Mouse (Mus musculus) forebrain, postnatal 0 days (tissue): Measurements from ENCODE around the gene Lypd6b. TPM values are rescaled to one million over a fixed set of nuclear protein-coding genes. Genes with fewer than 3 reads are reported as not detected.

Experiments used
- ATAC-seq: fragments of 200-750 bp; cut with Nextera tagmentation; 2 replicates; pipeline ENCODE4 v1.8.0; 2017; ENCODE audit warnings: mild to moderate bottlenecking, moderate library complexity
- DNase-seq: peaks from one replicate; pipeline ENCODE4 v3.0.0-alpha.2; 2015
- H3K27ac ChIP-seq: fragments of 300-500 bp; sonication (generic); 2 replicates; pipeline ENCODE4 v1.5.1; 2014; ENCODE audit warnings: low read depth, mild to moderate bottlenecking, antibody characterized with exemption, low read length, moderate library complexity, mixed read lengths
- H3K27me3 ChIP-seq: fragments of 300-500 bp; sonication (generic); 2 replicates; pipeline ENCODE4 v1.6.1; 2014; ENCODE audit warnings: mild to moderate bottlenecking, low read length, mixed read lengths; ENCODE audit not compliant: insufficient read depth
- H3K36me3 ChIP-seq: fragments of 300-500 bp; sonication (generic); 2 replicates; pipeline ENCODE4 v1.6.1; 2014; ENCODE audit warnings: mild to moderate bottlenecking, moderate library complexity; ENCODE audit not compliant: insufficient read depth
- H3K4me1 ChIP-seq: fragments of 300-500 bp; sonication (generic); 2 replicates; pipeline ENCODE4 v1.6.1; 2014; ENCODE audit warnings: antibody characterized with exemption; ENCODE audit not compliant: insufficient read depth
- H3K4me2 ChIP-seq: fragments of 300-500 bp; sonication (generic); 2 replicates; pipeline ENCODE4 v1.6.1; 2014; ENCODE audit warnings: low read depth, mild to moderate bottlenecking, moderate library complexity
- H3K4me3 ChIP-seq: fragments of 300-500 bp; sonication (generic); 2 replicates; pipeline ENCODE4 v1.5.1; 2014; ENCODE audit warnings: low read depth, low read length, mixed read lengths
- H3K9ac ChIP-seq: fragments of 300-500 bp; sonication (generic); 2 replicates; pipeline ENCODE4 v1.6.1; 2014; ENCODE audit warnings: mild to moderate bottlenecking
- H3K9me3 ChIP-seq: fragments of 300-500 bp; sonication (generic); 2 replicates; pipeline ENCODE4 v1.6.1; 2016; ENCODE audit warnings: low read length
- CTCF ChIP-seq: sonication (generic); IDR thresholded peaks from 2 replicates; pipeline ENCODE4 v1.5.1; 2016; ENCODE audit warnings: antibody characterized with exemption, control low read depth, low read depth
- WGBS: fragments of 180-500 bp; shearing (Covaris S2); extraction: QIAGEN DNeasy Blood & Tissue Kit; methylation state at CpG from one replicate; pipeline ENCODE4 v1.1.7; 2014; 5-methylcytosine and 5-hydroxymethylcytosine counted together
- polyA plus RNA-seq: library from polyadenylated mRNA; unstranded; fragments of >200 nt; fragmentation: Nextera tagmentation; extraction: Ambion mirVana; gene quantifications from 2 replicates; pipeline ENCODE4 v1.2.1, GENCODE M21; 2015
- total RNA-seq: library from RNA; depleted of rRNA; stranded (reverse); fragments of >200 nt; gene quantifications from 2 replicates; pipeline ENCODE4 v1.2.3, GENCODE M21; 2014

Gene Lypd6b
- total and polyA plus RNA-seq, 2 experiments from 2014 or later = 18.6 to 22.2 TPM

DNA sequence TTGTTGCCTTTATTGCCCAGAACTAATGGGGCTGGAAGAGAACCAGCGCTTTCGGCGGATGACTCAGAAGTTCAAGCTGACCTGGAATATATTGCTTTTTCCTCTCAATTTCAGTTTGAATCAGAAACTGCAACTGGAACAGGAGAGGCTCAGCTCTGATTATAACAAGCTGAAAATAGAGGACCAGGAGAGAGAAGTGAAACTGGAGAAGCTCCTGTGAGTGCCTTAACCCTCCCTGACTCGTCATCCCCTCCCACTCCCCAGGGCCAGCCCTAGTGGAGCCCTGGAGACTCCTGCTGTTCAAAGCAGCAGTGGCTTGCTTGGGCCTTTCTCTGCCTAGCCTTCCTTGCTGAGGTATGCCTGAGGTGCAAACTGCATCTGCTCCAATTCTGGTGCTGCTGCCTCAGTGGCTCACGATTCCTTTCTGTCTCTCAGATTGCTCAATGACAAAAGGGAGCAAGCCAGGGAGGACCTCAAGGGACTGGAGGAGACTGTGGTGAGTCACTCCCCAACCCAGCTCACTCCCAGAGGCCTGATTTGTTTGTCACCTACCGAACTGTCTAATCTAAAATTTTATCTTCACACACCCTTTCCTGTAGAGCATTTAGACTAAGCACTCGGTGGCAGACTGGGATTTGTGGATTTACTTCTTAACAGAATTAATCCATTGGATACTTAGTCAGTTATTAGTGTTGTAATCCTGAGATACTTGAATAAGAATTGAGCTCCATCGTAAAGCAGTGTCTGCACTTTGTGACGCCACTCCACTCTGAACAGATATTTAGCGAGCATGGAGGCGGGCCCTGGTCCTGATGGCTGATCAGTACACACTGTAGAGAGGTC lies 43.0 kb upstream of the Lypd6b start:
- Histone ChIP-seq H3K4me2 (no peak overlapping the region), H3K4me1 (peaks cover 7% of the 10 kb centered on the region; the same call in 1 of the 2 replicates), H3K27me3 (no peaks in the 10 kb centered on the region), H3K9me3 (no peaks in the 10 kb centered on the region), H3K36me3 (peaks cover 57% of the 10 kb centered on the region), H3K4me3 (no peak overlapping the region), H3K9ac (no peak overlapping the region), H3K27ac (no peak overlapping the region)
- ATAC-seq = no peak
- DNase-seq = no peak
- WGBS = 64% methylated on average over 11 of the region's 11 CpGs
- TF ChIP-seq CTCF = no peak

DNA sequence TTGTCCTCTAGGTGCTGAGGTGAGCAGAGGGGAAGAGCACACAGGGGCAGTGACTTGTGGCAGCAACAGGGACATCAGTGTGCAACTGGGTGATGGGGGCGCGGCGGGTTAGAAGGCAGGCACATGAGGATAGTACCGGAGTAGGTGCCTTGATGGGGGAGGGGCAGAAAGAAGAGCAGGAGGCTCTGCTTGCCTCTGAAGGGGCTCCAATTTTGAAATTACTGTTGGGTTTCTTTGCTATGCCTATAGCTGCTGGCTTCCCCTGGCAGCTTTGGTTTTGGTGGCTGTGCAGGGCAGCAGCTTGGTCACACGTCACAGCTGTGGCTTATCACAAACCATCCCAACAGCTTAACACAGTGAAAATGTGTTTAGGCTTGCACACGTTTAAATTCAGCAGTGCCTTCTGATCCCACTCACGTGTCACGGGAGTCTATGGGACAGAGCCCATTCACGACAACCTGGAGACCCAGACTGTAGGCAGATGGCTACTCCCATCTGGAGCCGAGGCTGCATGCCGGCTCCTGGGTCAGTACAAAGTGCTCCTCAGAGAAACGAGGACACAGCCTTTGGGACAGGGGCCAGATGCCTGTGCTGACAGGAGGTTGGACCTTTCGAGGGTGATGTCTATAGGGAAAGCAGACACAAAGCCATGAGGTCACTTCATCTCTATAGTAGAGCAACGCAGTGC lies 42.2 kb upstream of the Lypd6b start:
- no peak for TF ChIP-seq CTCF
- Histone ChIP-seq H3K9ac (no peak overlapping the region), H3K27ac (no peak overlapping the region), H3K4me3 (no peak overlapping the region), H3K4me1 (peaks cover 7% of the 10 kb centered on the region; the same call in 1 of the 2 replicates), H3K36me3 (peaks cover 61% of the 10 kb centered on the region), H3K9me3 (no peaks in the 10 kb centered on the region), H3K27me3 (no peaks in the 10 kb centered on the region), H3K4me2 (no peak overlapping the region)
- peak; percentile 47 for ATAC-seq
- no peak for DNase-seq
- 60% methylated on average over 14 of the region's 14 CpGs for WGBS

DNA sequence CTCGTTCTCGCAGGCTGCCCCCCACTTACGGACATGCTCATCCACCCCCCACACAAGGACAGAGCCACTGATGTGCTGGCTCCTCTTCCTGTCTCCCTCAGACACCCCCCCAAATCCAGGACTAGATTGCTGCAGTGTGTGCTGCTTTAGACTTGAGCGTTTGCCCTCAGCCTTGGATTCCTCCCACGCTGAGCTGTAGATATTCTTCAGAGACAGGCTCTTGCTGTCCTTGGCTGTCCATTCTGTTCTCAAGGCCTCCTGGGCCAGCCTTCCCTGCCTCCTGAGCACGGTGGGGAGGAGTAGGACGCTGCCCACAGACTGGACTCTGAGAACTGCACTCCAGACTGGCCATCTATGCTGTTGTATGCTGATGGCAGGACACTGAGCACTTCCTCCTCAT lies 40.5 kb upstream of the Lypd6b start:
- H3K36me3 ChIP-seq = peaks cover 49% of the 10 kb centered on the region
- TF ChIP-seq CTCF = no peak
- H3K9me3 ChIP-seq = no peaks in the 10 kb centered on the region
- H3K4me2 ChIP-seq = no peak overlapping the region
- 0 out of 2 replicates have a peak, but pooled peaks cover under 1% of the 10 kb centered on the region for H3K4me1 ChIP-seq
- H3K9ac ChIP-seq = no peak overlapping the region
- H3K27me3 ChIP-seq = no peaks in the 10 kb centered on the region
- DNase-seq = no peak
- H3K4me3 ChIP-seq = no peak overlapping the region
- ATAC-seq = no peak
- WGBS = 85% methylated on average over 7 of the region's 7 CpGs
- H3K27ac ChIP-seq = no peak overlapping the region

DNA sequence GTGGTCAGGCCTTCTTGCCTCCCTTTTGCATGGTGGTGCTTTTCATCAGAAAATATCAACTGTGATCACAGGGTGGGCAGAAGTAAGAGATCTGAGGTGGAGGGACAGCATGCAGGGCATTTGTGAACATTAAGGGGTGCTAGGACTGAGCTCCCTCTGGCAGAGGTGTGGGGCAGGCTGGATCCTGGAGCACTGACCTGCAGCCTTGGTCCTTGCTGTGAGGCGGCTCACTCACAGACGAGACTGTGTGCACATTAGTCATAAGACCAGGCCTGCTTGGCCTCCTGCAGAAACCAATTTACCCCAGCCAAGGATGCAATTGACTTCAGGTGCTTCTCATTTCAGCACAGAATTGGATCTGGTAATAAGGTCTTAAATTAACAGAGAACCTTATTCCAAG lies 39.8 kb upstream of the Lypd6b start:
- Histone ChIP-seq H3K36me3 (peaks cover 51% of the 10 kb centered on the region), H3K27me3 (no peaks in the 10 kb centered on the region), H3K27ac (no peak overlapping the region), H3K4me1 (no peaks in the 10 kb centered on the region), H3K9me3 (no peaks in the 10 kb centered on the region), H3K4me2 (no peak overlapping the region), H3K9ac (no peak overlapping the region), H3K4me3 (no peak overlapping the region)
- ATAC-seq (no peak), DNase-seq (no peak)
- 66% methylated on average over 2 of the region's 2 CpGs for WGBS
- no peak for TF ChIP-seq CTCF

DNA sequence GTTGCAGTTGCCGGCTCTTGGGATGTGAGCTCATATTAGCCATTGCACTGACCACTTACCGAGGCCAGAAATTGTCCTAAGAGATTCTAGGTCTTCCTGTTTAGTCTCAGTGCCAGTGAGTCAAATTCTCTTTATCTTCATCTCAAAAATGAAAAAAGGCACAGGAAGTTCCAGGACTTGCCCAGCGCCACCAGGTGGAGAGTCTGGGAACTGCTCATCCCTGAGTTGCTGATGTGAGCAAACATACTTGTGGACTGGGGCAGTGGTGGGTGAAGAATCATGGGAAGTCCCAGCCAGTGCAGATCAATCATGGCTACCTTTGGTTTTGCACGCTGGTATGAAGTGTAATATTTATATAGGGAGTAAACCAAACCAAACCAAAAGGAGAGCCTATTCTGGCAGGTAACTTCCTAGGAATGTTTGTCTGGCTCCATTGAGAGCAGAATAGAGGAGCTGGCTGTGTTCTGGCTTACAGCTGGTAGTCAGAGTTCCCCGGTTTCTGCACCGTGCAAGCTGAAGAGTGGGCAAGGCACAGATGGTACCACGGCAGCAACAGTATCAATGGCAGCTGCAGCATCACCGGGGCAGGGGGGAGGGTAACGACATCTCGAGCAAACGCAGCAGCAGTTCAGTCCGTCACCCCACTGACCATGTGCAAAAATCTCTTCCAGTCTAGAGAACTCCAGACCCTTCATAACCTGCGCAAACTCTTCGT lies 38.7 kb upstream of the Lypd6b start:
- TF ChIP-seq CTCF = peak; percentile 79
- peaks cover 62% of the 10 kb centered on the region for H3K36me3 ChIP-seq
- H3K27me3 ChIP-seq = no peaks in the 10 kb centered on the region
- DNase-seq = peak; percentile 68
- no peak for ATAC-seq
- H3K9ac ChIP-seq = no peak overlapping the region
- H3K4me2 ChIP-seq = no peak overlapping the region
- H3K4me3 ChIP-seq = no peak overlapping the region
- no peaks in the 10 kb centered on the region for H3K9me3 ChIP-seq
- WGBS = 76% methylated on average over 14 of the region's 14 CpGs
- H3K27ac ChIP-seq = no peak overlapping the region; the same call in 1 of the 2 replicates
- H3K4me1 ChIP-seq = no peaks in the 10 kb centered on the region

DNA sequence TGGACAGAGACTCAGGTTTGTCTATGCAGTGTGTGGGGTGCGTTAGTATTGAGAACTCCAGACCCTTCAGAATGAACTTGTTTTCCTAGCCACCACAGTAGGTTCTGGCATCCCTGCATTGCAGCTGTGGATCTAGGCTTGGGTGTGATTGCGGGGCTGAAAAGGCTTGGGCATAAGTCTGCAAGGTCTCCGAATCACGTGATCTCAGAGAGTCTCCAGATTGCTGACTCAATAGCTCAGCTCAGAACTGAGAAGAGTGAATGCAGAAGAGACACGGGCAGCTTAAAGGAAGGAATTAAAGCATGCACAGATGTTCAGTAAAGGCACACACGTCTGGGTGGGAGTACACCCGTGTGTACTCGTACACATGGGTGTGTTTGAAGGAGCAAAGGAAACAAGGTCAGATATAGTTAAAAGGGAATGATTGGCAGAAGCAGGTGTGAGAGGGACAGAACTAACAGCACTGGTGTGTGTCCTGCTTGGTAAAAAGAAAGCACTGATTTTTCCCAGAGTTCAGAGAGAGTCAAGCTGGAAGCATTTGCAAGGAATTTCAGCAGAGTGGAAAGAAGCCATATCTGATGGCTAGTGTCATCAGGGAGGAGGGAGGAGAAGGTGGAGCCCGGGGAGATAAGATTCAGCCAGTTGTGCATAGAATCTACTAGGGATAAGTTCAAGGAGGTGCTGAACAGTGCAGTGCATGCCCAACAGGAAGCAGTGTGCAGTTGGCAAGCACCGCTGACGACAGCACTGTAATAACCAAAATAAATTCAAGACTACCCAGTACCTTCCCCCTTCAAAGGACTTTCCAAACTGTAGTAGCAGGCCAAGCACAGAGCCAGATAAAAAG lies 37.5 kb upstream of the Lypd6b start:
- H3K4me1 ChIP-seq = no peaks in the 10 kb centered on the region
- peaks cover 59% of the 10 kb centered on the region for H3K36me3 ChIP-seq
- DNase-seq (no peak), ATAC-seq (no peak)
- H3K4me2 ChIP-seq = no peak overlapping the region
- H3K4me3 ChIP-seq = no peak overlapping the region
- no peaks in the 10 kb centered on the region for H3K27me3 ChIP-seq
- no peak overlapping the region for H3K9ac ChIP-seq
- WGBS = 84% methylated on average over 11 of the region's 11 CpGs
- no peak overlapping the region for H3K27ac ChIP-seq
- no peaks in the 10 kb centered on the region for H3K9me3 ChIP-seq
- no peak for TF ChIP-seq CTCF
